24 mouse cellular contexts compared by ENCODE assay signal in the genomic region with DNA sequence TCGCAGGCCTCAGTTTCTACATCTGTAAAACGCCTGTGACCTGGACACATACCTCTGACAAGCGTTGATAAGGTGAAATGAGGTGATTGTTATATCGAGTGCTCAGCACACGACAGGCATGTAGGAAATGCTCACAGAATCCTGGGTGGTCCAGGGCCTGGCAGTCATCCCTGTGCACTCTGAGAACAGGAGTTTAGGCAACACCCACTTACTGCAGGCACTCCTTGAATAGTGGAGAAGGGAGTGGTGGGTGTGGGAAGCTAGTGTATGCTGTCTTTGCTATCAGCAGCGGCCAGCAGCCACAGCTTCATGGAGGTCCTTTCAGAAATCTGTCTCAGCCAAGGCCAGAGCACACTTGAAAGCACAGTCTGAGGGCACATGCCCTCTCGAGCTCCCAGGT.
"Had no signal": no experiment of that assay in that cellular context is flagged by ENCODE, and none has a peak within 500 bp of the region (broad histone marks: within the 10 kb centered on the region; RNA-seq: fewer than 3 reads in every experiment).

No protein-coding gene starts in this region.

- H3K4me2 ChIP-seq: limb, embryonic 12.5 days; lung, embryonic 15.5 days; midbrain, embryonic 11.5 days; midbrain, embryonic 15.5 days; neural tube, embryonic 12.5 days; neural tube, embryonic 15.5 days had no signal

- H3K9me3 ChIP-seq: limb, embryonic 12.5 days; lung, embryonic 15.5 days; midbrain, embryonic 15.5 days; neural tube, embryonic 12.5 days; neural tube, embryonic 15.5 days had no signal

- ATAC-seq: intestine, postnatal 0 days; liver, postnatal 0 days; midbrain, embryonic 15.5 days had no signal

- H3K36me3 ChIP-seq: limb, embryonic 12.5 days; lung, embryonic 15.5 days; midbrain, embryonic 15.5 days; neural tube, embryonic 12.5 days; neural tube, embryonic 15.5 days had no signal

- H3K27me3 ChIP-seq: limb, embryonic 12.5 days; lung, embryonic 15.5 days; midbrain, embryonic 15.5 days; neural tube, embryonic 12.5 days; neural tube, embryonic 15.5 days had no signal

- DNase-seq: kidney, adult 2 months; kidney, postnatal 25 days; layer of hippocampus, postnatal 36 days; liver; liver, postnatal 0 days; lung, postnatal 10 days; lung, postnatal 4 days; retina, postnatal 1 day; right cerebral cortex, postnatal 4 days; thymus, adult 2 months; thymus, postnatal 14 days; thymus, postnatal 4 days had no signal

- H3K27ac ChIP-seq: kidney, postnatal 0 days; layer of hippocampus, adult 2 months; left cerebral cortex, adult 2 months; limb, embryonic 12.5 days; liver, embryonic 14.5 days; lung, embryonic 15.5 days; midbrain, embryonic 15.5 days; neural tube, embryonic 12.5 days; neural tube, embryonic 15.5 days; stomach, postnatal 0 days had no signal

- H3K9ac ChIP-seq: limb, embryonic 12.5 days; liver, embryonic 14.5 days; liver, postnatal 0 days; lung, embryonic 15.5 days; midbrain, embryonic 15.5 days; neural tube, embryonic 12.5 days; neural tube, embryonic 15.5 days had no signal

- H3K4me1 ChIP-seq: limb, embryonic 12.5 days; lung, embryonic 15.5 days had no signal

- H3K4me3 ChIP-seq: layer of hippocampus, adult 2 months; left cerebral cortex, adult 2 months; limb, embryonic 12.5 days; lung, embryonic 15.5 days; midbrain, embryonic 15.5 days; neural tube, embryonic 12.5 days; neural tube, embryonic 15.5 days had no signal
